Mouse (Mus musculus) E14TG2a.4 (cell line): ENCODE results near the gene Pls3.
"Not testable (repeated sequence)": the region's sequence is repeated elsewhere in the genome, so short reads cannot be mapped to it uniquely, and the experiment has no call there.

Experiments used
- CTCF ChIP-seq: conservative IDR thresholded peaks from 2 replicates; pipeline ENCODE4 v1.5.1; 2014; ENCODE audit warnings: low read length
- POU5F1 ChIP-seq: IDR thresholded peaks from 2 replicates; pipeline ENCODE4 v1.6.1; 2014; ENCODE audit warnings: low read length, borderline replicate concordance

GRCm38 (mm10) chrX:75759036-75759435, 115.9 kb downstream of the Pls3 start:
- TF ChIP-seq CTCF: 0 out of 2 replicates have a peak, but pooled peaks have one; percentile 7
- TF ChIP-seq POU5F1: not testable (repeated sequence)
